ENCODE assay signal across 26 mouse cellular contexts in genomic region chr2:9833712-9834111, GRCm38 (mm10). TPM values are rescaled to one million over a fixed set of nuclear protein-coding genes. Genes with fewer than 3 reads are reported as not detected.
"Had no signal": no experiment of that assay in that cellular context is flagged by ENCODE, and none has a peak within 500 bp of the region (broad histone marks: within the 10 kb centered on the region; RNA-seq: fewer than 3 reads in every experiment).

No protein-coding gene starts in this region.

- H3K27ac ChIP-seq: midbrain, embryonic 10.5 days; midbrain, embryonic 12.5 days; neural tube, embryonic 13.5 days; neural tube, embryonic 15.5 days had no signal

- H3K27me3 ChIP-seq: midbrain, embryonic 12.5 days; neural tube, embryonic 13.5 days; neural tube, embryonic 15.5 days had no signal

- H3K9ac ChIP-seq: lung, embryonic 14.5 days; midbrain, embryonic 12.5 days; neural tube, embryonic 13.5 days; neural tube, embryonic 15.5 days had no signal

- H3K4me1 ChIP-seq: midbrain, embryonic 10.5 days; midbrain, embryonic 12.5 days; neural tube, embryonic 15.5 days had no signal

- H3K9me3 ChIP-seq: midbrain, embryonic 10.5 days; midbrain, embryonic 12.5 days; neural tube, embryonic 13.5 days; neural tube, embryonic 15.5 days had no signal

- H3K36me3 ChIP-seq: midbrain, embryonic 10.5 days; midbrain, embryonic 12.5 days; neural tube, embryonic 13.5 days; neural tube, embryonic 15.5 days had no signal

- H3K4me2 ChIP-seq: lung, embryonic 14.5 days; midbrain, embryonic 12.5 days; neural tube, embryonic 13.5 days; neural tube, embryonic 15.5 days had no signal

- DNase-seq: lung, adult 18-20 months; lung, embryonic 14.5 days; lung, postnatal 10 days; lung, postnatal 4 days; midbrain, embryonic 14.5 days; retina, postnatal 1 day; right cerebral cortex, adult 18-20 months; right cerebral cortex, postnatal 25 days; right cerebral cortex, postnatal 4 days; spleen, adult 18-20 months; thymus, adult 18-20 months; thymus, postnatal 14 days; thymus, postnatal 36 days had no signal

- ATAC-seq: midbrain, embryonic 16.5 days had no signal

- H3K4me3 ChIP-seq: midbrain, embryonic 10.5 days; midbrain, embryonic 12.5 days; myocyte; neural tube, embryonic 13.5 days; neural tube, embryonic 15.5 days had no signal

RNA-seq across cellular contexts. Expression of gene 4930412O13Rik, which starts 47.3 kb away (rescaled TPM):
- polyA plus RNA-seq: liver, embryonic 16.5 days; lung, embryonic 14.5 days; lung, embryonic 16.5 days; myocyte; neural tube, embryonic 11.5 days; small intestine, adult 2 months; stomach, embryonic 14.5 days; stomach, embryonic 16.5 days; thymus, postnatal 0 days had no signal

RNA-seq across cellular contexts. Expression of gene 9230102O04Rik, which starts 55.6 kb away (rescaled TPM):
- polyA plus RNA-seq: liver, embryonic 16.5 days; lung, embryonic 14.5 days; lung, embryonic 16.5 days; myocyte; neural tube, embryonic 11.5 days; neural tube, embryonic 13.5 days; small intestine, adult 2 months; stomach, embryonic 14.5 days; stomach, embryonic 16.5 days; thymus, postnatal 0 days had no signal
